Mouse (Mus musculus) spleen, postnatal 14 days (tissue): Measurements from ENCODE around the gene Hnrnpd.
A peak's percentile ranks its signal among the peaks of the same experiment; 100 is the strongest.

Experiments used
- DNase-seq, 2 experiments: peaks; one replicate each; pipeline ENCODE4 v3.0.0; 2021 to 2022; ENCODE audit warnings: low spot score in 2 of 2

Gene Hnrnpd

DNA sequence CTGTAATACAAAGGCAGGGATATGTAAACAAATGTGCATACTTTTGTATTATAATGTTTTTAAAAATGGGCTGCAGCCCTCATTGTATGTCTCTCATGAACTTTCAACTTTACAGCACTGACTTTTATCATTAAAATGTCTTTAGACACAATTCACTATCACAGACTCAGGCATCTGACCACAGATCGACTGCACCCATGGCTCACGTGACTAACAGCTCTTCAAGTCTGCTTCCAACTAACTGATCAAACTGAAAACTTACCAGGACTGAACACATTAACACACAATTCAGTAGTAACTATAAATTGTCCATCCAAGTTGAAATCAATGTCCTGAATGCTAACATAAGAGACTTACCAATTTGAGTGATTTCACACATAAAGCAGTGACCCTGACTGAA lies 18.8 kb downstream of the Hnrnpd start:
- no peak for DNase-seq

DNA sequence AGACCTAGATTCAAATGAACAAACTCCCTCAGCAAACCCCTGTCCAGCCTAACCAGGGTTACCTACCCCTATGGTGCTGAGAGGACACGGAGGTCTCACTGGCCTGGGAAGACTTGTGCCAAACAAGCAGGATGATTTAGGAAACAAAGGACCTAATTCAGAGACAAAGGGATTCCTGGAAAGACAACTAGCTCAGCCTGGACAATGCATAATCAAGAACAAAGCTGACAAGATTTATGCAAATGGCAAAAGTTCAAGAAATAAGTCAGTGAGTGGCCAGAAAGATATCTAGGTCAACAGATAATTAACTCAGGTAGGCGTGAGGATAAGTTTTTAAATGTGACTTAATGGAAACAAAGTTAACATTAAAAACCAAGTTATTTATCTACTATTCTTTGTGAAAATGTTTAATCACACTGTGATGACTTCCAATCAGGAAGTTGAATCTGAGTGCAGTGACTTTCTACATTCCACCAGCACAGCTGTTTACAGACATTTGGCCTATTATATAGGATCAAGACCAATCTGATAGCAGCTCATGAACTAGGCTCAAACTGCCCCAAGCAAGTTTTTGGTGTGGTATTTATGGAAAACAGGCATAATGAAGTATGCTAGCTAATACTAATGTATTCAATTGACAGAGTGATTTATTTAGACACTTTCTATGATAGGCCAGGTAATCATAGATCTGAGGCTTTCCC lies 19.4 kb downstream of the Hnrnpd start:
- no peak for DNase-seq

DNA sequence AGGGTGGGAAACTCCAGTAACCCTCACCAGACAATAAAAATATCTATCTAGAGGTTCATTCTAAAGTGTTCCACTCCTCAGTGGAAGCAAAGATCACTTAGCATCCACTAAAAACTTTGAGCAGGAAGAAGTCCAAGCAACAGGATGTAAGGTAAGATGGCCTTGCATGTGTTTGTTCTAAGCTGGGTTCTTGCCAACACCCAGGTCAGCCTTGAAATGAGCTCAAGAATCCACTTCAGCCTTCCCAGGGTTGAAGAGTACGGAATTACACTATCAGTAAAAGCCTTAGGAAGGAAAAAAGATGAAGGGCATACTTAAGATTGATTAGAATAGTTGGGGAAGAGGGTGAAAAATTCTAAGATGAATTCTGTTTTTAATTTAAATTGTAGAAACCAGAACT lies 20.1 kb downstream of the Hnrnpd start:
- no peak for DNase-seq

DNA sequence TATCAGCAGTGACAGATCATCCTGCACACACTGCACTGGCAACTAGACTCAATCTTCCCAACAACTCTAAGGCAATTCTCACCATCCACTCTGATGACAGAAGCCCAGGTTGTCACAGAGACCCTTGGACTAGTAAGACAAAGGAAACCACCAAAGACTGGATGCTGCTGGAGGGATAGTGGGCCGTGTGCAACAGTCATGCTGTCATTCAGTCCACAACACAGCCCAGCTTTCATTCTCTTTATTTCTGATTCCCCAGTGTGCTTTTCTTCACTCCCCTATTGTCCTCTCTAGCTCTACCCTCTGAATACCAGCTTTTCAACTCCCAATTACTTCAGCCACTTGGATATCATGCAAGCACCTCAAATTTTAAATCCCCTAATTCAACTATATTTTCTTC lies 24.9 kb downstream of the Hnrnpd start:
- DNase-seq = no peak

DNA sequence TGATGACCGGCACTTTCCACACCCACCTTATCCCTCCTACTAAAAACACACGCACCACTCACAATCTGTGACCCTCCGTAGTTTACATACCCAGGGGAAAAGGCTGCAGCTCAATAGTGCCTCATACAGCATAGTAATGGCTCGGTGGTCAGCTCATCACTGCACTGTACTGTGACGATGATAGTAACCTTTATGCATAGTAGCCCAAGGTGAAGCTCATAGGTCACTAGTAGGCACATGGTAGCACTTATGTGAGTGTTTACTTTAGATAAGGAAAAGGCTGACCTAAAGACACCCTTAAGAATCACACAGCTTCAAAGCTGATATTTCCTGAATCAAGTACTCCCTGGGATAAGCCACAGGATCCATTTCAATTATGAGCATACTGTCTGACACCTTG lies 26.2 kb downstream of the Hnrnpd start:
- no peak for DNase-seq

DNA sequence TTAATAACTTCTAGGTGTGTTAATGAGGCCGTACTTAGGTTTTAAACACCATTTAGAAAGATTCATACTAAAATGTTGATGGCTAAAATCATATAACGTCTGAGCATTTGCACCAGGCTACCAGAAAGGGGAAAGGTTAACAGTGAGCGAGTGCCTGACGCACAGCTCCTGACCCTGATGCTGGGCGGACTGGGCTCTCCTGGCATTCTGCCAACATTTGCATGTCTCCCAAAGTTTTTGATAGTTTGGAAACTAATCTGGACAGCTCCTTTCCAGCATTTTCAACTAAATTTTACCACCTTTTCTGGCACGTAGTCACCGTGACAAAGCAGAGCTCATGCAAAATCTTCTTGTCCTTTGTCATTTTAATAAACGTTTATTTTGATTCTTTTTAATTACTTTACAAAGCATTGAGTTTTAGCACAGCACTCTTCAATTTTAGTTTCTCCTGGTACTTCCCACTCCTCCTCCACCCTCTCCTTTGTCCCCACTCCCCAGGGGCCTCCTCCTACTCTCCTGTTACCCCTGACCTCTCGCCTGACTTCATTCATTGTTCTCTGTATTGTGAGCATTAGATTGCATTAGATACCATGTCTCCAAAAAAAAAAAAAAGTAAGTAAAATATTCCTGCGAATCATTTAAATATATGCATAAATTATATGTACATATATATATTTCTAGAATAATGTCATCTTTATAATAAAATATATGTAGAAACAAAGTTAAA lies 36.8 kb downstream of the Hnrnpd start:
- DNase-seq = no peak

DNA sequence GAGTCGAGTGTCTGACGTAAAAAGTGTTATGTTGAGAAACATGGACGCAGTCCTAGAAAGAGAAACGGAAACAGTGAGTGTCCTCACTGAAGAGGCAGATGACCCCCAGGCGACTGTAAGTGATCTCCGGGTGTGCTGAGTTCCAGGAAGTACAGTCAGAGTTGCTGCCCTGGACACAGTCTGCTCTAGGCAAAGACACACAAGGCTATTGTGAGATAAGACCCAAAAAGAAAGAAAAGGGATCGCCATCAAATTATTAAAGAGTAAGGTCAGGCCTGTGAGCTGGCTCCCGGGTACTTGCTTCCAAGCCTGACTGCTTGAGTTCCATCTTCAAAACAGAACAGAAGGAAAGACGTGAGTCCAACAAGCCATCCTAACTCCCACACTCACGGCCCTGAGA lies 37.5 kb downstream of the Hnrnpd start:
- no peak for DNase-seq

DNA sequence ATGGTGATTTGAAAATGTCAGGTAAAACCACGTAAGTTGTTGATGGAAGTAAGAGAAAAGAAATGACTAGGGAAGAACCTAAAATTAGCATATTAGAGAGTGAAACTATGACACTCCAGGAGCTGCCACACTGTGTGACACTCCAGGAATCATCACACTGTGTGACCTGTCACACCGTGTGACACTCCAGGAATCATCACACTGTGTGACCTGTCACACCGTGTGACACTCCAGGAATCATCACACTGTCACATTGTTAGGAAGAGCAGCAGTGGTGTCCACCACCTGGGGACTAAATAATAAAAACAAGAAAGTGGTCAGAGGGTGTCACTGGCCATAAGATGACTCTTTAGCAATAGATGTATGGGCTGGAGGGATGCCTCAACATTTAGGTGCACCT lies 39.3 kb downstream of the Hnrnpd start:
- no peak for DNase-seq

DNA sequence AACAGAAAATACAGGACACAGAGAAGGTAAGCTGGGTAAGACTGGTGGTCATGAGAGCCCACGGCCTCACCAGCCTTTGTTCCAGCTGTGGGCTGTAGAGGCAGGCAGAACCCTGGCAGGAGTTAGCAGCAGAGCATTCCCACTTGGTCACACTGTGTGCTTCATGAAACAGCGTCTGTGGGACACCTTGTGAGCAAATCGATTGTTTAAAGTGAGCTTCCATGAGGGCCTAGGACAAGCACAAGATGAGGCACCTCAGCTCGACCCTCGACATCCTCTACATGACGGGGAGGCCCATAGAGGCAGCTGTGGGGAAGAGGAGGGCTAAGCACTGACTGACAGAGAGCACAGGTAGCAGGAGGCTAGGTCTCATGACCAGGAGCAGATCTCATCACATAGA lies 46.8 kb downstream of the Hnrnpd start:
- no peak for DNase-seq

DNA sequence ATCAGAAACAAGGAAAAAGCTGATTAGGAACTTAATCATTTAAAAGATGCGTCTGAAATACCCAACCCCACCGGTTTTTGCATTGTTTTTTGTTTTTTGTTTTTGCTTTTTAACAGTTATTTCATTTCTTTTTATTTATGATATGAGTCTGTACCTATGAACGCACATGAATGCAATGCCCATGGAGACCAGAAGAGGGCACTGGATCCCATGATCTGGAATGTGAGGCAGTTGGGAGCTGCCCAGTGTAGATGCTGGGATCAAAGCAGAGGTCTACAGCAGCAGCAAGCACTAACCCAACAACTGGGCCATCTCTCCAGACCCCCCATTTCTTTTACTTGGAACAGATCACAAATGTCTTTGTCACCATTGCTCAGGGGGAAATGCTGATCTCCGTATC lies 50.8 kb downstream of the Hnrnpd start:
- DNase-seq = peak in 1 of 2 experiments; percentile 24

DNA sequence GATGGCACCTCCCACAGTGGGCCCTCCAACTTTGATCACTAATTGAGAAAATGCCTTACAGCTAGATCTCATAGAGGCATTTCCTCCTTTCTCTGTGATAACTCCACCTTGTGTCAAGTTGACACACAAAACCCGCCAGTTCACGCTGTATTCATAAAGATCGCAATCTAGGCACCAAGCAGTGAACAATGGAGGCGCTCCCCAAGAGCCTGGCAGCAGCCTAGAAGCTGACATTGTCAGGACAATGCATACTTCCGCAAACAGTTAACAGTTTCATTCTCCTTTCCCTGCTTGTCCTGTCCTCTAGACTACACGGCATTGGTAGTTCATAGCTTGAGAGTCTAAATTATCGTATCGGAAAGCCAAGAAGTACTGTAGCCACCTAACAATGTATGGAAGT lies 56.7 kb downstream of the Hnrnpd start:
- DNase-seq = no peak

DNA sequence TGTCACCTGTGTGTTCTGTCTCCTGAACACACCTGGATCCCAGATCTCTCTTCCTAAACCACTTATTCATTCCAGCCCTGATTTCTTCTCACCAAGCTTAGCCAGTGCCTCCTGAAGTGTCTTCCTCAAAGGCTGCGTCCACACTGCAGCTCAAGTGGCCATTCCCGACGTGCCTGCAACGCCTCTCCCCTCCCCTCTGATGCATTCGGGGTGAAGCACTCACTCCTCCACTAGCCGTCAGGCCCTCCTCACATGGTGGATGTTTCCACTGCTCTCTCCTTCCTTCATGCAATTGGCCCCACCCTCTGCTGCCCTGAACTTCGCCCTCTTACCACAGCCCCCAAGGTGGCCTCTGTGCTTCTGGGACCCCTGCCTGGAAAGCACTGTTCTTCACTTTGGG lies 63.2 kb downstream of the Hnrnpd start:
- DNase-seq = no peak

DNA sequence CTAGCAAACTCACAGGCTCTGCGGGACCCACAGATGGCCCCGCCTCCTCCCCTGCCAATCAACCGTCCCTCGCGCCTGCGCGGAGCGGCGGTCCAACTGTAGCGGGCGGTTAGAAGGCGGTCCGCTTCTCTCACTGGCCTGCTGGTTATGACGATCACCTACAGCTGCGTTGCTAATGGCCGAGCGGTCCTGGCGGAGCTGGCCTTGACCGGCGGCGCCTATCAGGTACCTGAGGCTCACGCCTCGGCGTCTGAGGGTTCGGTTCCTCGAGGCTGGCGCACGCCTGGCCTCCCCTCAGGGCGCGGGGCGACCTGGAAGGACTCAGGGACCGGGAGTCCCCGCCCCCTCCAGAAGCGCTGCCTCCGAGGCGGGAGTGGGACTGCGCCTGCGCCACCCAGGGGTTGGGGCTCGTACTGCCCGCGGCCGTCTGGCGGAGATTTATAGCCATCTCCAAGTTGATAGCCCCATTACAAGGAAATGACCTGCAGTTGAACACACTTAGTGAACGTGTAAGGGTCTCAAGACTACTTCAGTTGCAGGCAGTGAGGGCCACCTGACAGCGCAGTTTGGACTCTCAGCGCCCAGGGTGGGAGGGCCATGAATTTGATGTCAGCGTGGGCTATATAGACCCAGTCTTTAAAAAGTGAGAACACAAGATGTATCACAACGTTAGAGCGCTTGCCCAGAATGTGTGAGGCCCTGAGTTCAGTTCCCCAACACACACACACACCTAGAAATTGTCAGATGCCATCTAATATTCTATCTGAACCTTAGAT lies 72.4 kb downstream of the Hnrnpd start, which contains the start of gene Vamp9:
Gene Vamp9 (plus strand): TSS at position 74 of the 776 bp plus-strand sequence.
- DNase-seq = peak; percentile 75 to 83
